Mouse (Mus musculus): ENCODE data around the gene Mpg. TPM values are rescaled to one million over a fixed set of nuclear protein-coding genes. Genes with fewer than 3 reads are reported as not detected.
A peak's percentile ranks its signal among the peaks of the same experiment; 100 is the strongest.
"Not testable (repeated sequence)": the region's sequence is repeated elsewhere in the genome, so short reads cannot be mapped to it uniquely, and the experiment has no call there.

Mpg gene
- polyA plus RNA-seq, 1 experiment = 8.8 TPM

- no peak for TF ChIP-seq GATA1 (IDR thresholded peaks at IDR 0.05; ENCODE audit: borderline replicate concordance, low read length)
- Histone ChIP-seq H3K36me3 (replicated peaks; ENCODE audit: low read length) (no peaks in the 10 kb centered on the region), H3K4me1 (peaks cover 59% of the 10 kb centered on the region), H3K27me3 (replicated peaks) (peaks cover 27% of the 10 kb centered on the region), H3K4me3 (replicated peaks) (peak within 1 kb of the TSS; percentile 50), H3K9me3 (no peaks in the 10 kb centered on the region)
Measured at GRCm38 (mm10) chr11:32200075-32200601, 26.2 kb upstream of the Mpg start, which contains the start of gene Il9r. Gene Il9r (minus strand): TSS chr11:32200279.

DNA sequence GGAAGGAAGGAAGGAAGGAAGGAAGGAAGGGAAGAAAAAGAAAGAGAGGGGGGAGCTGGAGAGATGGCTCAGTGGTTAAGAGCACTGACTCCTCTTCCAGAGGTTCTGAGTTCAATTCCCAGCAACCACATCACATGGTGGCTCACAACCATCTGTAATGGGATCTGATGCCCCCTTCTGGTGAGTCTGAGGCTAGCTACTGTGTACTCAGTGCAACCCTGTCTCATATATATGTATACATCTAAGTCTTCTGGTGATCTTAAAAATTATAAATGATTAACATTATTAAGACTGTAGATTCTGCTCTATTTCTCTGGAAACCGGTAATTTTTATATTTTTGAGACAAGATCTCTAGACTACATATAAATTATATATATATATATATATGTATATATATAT is 25.3 kb upstream of the Mpg start:
- not testable (repeated sequence) for H3K9me3 ChIP-seq; H3K4me3 ChIP-seq (replicated peaks); H3K36me3 ChIP-seq (replicated peaks; ENCODE audit: low read length)
- Histone ChIP-seq H3K27me3 (replicated peaks) (peaks cover 21% of the 10 kb centered on the region), H3K4me1 (peaks cover 57% of the 10 kb centered on the region)

- peaks cover 7% of the 10 kb centered on the region for H3K36me3 ChIP-seq (replicated peaks; ENCODE audit: low read length)
- H3K27me3 ChIP-seq (replicated peaks) = peaks cover 11% of the 10 kb centered on the region
- no peaks in the 10 kb centered on the region for H3K9me3 ChIP-seq
- H3K4me3 ChIP-seq (replicated peaks) = no peak overlapping the region
- peaks cover 58% of the 10 kb centered on the region for H3K4me1 ChIP-seq
- TF ChIP-seq GATA1 (IDR thresholded peaks at IDR 0.05; ENCODE audit: borderline replicate concordance, low read length) = no peak
- no peak for TF ChIP-seq FLI1 (IDR thresholded peaks at IDR 0.05; ENCODE audit: low read length)
Measured at GRCm38 (mm10) chr11:32201922-32202685, 24.2 kb upstream of the Mpg start.

DNA sequence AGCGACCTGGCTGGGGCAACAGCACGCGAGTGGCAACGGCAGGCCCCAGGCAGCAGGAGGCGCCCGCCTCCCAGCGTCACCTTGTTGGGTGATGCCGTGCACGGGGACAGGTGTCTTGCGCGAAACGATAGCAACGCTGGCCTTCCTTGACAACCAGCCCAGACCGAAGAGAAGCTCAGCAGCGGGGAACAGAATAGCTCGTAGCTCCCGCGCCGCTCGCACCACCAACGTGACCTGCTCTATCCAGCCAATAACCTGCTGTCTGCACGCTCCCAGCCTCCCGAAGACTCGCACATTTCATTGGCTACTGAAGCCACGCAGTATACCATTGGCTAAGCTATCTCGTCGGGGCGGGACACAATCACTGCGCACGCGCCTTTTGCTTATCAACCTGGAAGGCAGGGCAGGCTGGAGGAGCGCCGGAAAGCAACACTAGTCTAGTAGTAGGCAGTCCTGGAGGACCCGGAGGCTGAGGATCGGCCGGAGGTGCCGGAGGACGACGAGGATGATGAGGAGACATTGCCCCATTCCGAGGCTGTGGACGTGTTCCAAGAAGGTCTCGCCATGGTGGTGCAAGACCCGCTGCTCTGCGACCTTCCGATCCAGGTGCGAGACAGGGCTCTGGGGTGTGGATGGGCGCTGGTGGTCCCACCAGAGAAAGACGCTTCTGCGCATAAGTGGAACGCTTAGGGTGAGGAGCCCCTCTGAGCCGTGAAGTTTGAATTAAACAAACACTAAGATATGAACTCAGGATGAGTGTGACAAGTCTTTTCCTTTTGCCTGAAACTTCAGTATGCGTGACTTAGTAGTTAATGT is 21.0 kb upstream of the Mpg start, which contains the start of gene Snrnp25:
Snrnp25 (plus strand) TSS at position 358 of the 816 bp plus-strand sequence.
- peaks cover 38% of the 10 kb centered on the region for H3K36me3 ChIP-seq (replicated peaks; ENCODE audit: low read length)
- H3K4me1 ChIP-seq = peaks cover 37% of the 10 kb centered on the region
- no peaks in the 10 kb centered on the region for H3K9me3 ChIP-seq
- TF ChIP-seq GATA1 (IDR thresholded peaks at IDR 0.05; ENCODE audit: borderline replicate concordance, low read length) (0 out of 3 replicates have a peak, but pooled peaks have one; percentile 59), FLI1 (IDR thresholded peaks at IDR 0.05; ENCODE audit: low read length) (no peak)
- H3K27me3 ChIP-seq (replicated peaks) = peaks cover under 1% of the 10 kb centered on the region
- H3K4me3 ChIP-seq (replicated peaks) = peak within 1 kb of the TSS; percentile 98

GRCm38 (mm10) chr11:32210623-32211022 is 15.7 kb upstream of the Mpg start:
- peaks cover 89% of the 10 kb centered on the region for H3K36me3 ChIP-seq (replicated peaks; ENCODE audit: low read length)
- TF ChIP-seq GATA1 (IDR thresholded peaks at IDR 0.05; ENCODE audit: borderline replicate concordance, low read length) (no peak), FLI1 (IDR thresholded peaks at IDR 0.05; ENCODE audit: low read length) (no peak)
- H3K4me1 ChIP-seq = peaks cover 12% of the 10 kb centered on the region
- no peaks in the 10 kb centered on the region for H3K9me3 ChIP-seq
- H3K27me3 ChIP-seq (replicated peaks) = peaks cover 24% of the 10 kb centered on the region
- no peak overlapping the region for H3K4me3 ChIP-seq (replicated peaks)

- H3K36me3 ChIP-seq (replicated peaks; ENCODE audit: low read length) = peaks cover 54% of the 10 kb centered on the region
Measured at GRCm38 (mm10) chr11:32215372-32216162, 10.7 kb upstream of the Mpg start.

DNA sequence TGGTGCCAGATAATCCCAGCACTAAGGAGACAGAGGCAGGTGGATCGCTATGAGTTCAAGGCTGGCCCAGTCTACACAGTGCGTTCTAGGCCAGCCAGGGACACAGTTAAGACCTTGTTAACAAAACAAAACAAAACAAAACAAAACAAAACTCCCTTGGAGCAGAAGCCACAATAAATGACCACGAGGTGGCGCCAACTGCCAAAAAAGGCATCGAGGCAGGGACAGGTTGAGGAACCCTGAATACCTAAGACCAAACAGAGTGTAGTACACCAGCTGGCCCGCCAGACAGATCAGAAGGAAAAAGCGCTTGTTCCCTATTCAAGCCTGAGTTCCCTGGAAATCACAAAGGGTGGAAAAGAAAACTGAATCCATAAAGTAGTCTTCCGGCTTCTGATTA is 9.5 kb upstream of the Mpg start:
- Histone ChIP-seq H3K4me3 (replicated peaks) (peak overlapping the region; percentile 75), H3K36me3 (replicated peaks; ENCODE audit: low read length) (peaks cover 42% of the 10 kb centered on the region), H3K4me1 (peaks cover 27% of the 10 kb centered on the region), H3K9me3 (no peaks in the 10 kb centered on the region), H3K27me3 (replicated peaks) (peaks cover 78% of the 10 kb centered on the region)
- TF ChIP-seq GATA1 (IDR thresholded peaks at IDR 0.05; ENCODE audit: borderline replicate concordance, low read length) (no peak), FLI1 (IDR thresholded peaks at IDR 0.05; ENCODE audit: low read length) (no peak)

More at GRCm38 (mm10) chr11:32215372-32216162, 10.7 kb upstream of the Mpg start:
- H3K9me3 ChIP-seq = no peaks in the 10 kb centered on the region
- H3K4me3 ChIP-seq (replicated peaks) = no peak overlapping the region
- TF ChIP-seq FLI1 (IDR thresholded peaks at IDR 0.05; ENCODE audit: low read length) = no peak
- TF ChIP-seq GATA1 (IDR thresholded peaks at IDR 0.05; ENCODE audit: borderline replicate concordance, low read length) = no peak
- peaks cover 66% of the 10 kb centered on the region for H3K27me3 ChIP-seq (replicated peaks)
- peaks cover 16% of the 10 kb centered on the region; the same call in 1 of the 2 replicates for H3K4me1 ChIP-seq

DNA sequence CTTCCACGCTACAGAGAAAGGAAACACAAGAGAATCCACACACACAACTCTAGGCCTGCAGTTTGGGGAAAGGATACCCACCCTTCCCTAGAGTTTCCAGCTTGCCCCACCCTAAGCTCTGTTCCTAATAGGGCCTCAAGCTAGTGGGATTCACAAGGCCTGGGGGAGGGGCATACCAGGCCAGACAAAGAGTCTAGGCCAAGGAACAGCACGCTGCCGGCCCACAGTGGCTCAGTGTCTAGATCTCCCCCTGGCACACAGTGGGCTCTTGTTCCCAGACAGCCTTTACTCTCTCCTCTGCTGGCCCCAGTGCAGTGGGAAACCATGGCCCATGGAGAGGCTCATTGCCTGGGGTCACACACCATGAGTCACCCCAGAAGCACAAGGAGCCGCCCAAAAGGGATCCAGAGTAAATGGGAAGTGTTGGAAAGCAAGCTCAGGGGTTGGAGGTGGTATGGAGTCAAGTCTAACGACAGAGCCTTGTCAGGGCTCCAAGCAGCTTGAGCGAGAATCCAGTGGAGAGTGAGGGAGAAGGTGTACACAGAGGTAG is 7.7 kb upstream of the Mpg start:
- TF ChIP-seq FLI1 (IDR thresholded peaks at IDR 0.05; ENCODE audit: low read length) (no peak), GATA1 (IDR thresholded peaks at IDR 0.05; ENCODE audit: borderline replicate concordance, low read length) (no peak)
- peaks cover 80% of the 10 kb centered on the region for H3K27me3 ChIP-seq (replicated peaks)
- H3K4me1 ChIP-seq = peaks cover 44% of the 10 kb centered on the region
- peaks cover 10% of the 10 kb centered on the region; the same call in 1 of the 2 replicates for H3K9me3 ChIP-seq
- H3K4me3 ChIP-seq (replicated peaks) = peak overlapping the region; percentile 77
- H3K36me3 ChIP-seq (replicated peaks; ENCODE audit: low read length) = peaks cover 24% of the 10 kb centered on the region

GRCm38 (mm10) chr11:32219287-32219686 is 7.0 kb upstream of the Mpg start:
- Histone ChIP-seq H3K9me3 (peaks cover 12% of the 10 kb centered on the region; the same call in 1 of the 2 replicates), H3K4me1 (peaks cover 51% of the 10 kb centered on the region), H3K36me3 (replicated peaks; ENCODE audit: low read length) (peaks cover 17% of the 10 kb centered on the region), H3K4me3 (replicated peaks) (peak overlapping the region; percentile 93), H3K27me3 (replicated peaks) (peaks cover 84% of the 10 kb centered on the region)
- TF ChIP-seq GATA1 (IDR thresholded peaks at IDR 0.05; ENCODE audit: borderline replicate concordance, low read length) (no peak), FLI1 (IDR thresholded peaks at IDR 0.05; ENCODE audit: low read length) (no peak)

All from megakaryocyte, embryonic 14.5 days (primary cell).